Mouse (Mus musculus): Measurements from ENCODE around the gene Vsig4. TPM values are rescaled to one million over a fixed set of nuclear protein-coding genes. Genes with fewer than 3 reads are reported as not detected.
"Not testable (repeated sequence)": the region's sequence is repeated elsewhere in the genome, so short reads cannot be mapped to it uniquely, and the experiment has no call there.

The Vsig4 gene
- not detected for total RNA-seq (2018; cell fraction: chromatin; rRNA removed)
- under 1 TPM in 3 of 26 experiments, not detected in 23; 0.09 to 0.13 (median 0.12) TPM for total RNA-seq (2018; cell fraction: cytosol; rRNA removed)
- total RNA-seq (2018; cell fraction: nucleus; rRNA removed) = not detected
- polyA plus RNA-seq (2018) = 0.26 to 1.1 TPM (median 0.65 TPM) in 3 replicates

GRCm38 (mm10) chrX:96293338-96293737, at the start of gene Vsig4:
Gene Vsig4 (minus strand): TSS chrX:96293438.
- Histone ChIP-seq H3K36me3 (ENCODE audit: inconsistent target) (no peaks in the 10 kb centered on the region), H3K79me2 (ENCODE audit: inconsistent target) (no peaks in the 10 kb centered on the region), H3K4me3 (ENCODE audit: inconsistent target) (no peak within 1 kb of the TSS), H3K27ac (no peak within 1 kb of the TSS)
- WGBS (ENCODE audit: missing documents) = 100% methylated on average over 3 of the region's 3 CpGs

GRCm38 (mm10) chrX:96339108-96339507, 45.9 kb upstream of the Vsig4 start:
- Histone ChIP-seq H3K36me3 (ENCODE audit: inconsistent target) (no peaks in the 10 kb centered on the region), H3K27ac (no peak overlapping the region), H3K4me3 (ENCODE audit: inconsistent target) (no peak overlapping the region), H3K79me2 (ENCODE audit: inconsistent target) (no peaks in the 10 kb centered on the region)
- 75% methylated on average over 2 of the region's 2 CpGs for WGBS (ENCODE audit: missing documents)

DNA sequence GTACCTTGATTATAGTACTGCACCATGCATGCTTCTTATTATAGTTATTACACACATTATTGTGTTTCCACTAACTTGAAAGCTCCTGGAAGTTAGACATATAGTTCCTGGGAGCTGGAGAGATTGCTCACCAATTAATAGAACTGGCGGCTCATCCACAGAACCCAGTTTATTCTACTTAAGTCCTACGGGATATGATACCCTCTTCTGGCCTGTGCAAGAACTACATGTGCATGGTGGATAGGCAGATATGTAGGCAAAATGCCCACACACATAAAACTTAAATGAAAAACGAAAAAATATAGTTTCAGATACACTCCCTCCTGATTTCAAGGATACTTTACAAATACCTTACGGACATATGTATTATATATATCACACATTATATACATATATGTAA, 36.5 kb upstream of the Vsig4 start:
- 37% methylated on average over 4 of the region's 4 CpGs for WGBS (ENCODE audit: missing documents)

DNA sequence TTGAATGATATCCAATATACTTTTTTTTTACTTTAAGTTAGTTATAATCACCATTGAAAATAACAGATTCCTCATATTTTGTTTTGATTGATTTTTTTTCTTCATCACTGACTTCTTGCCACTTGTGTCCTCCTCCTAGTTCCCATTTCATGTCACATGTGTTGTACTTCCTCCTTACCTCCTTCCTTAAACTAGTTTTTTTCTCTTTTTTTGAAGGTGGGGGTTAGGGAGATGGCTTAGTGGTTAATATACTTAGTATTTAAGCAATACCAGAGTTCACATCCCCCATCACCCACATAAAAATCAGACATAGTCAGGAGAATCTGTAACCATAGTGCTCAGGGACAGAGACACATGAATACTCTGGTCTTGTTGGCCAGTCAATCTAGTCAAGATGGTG, 36.7 kb downstream of the Vsig4 start:
- Histone ChIP-seq H3K79me2 (ENCODE audit: inconsistent target) (no peaks in the 10 kb centered on the region), H3K36me3 (ENCODE audit: inconsistent target) (no peaks in the 10 kb centered on the region), H3K27ac (peak overlapping the region; percentile 86), H3K4me3 (ENCODE audit: inconsistent target) (no peak overlapping the region)

More for the DNA sequence above, 36.5 kb upstream of the Vsig4 start:
- no peak overlapping the region for H3K4me3 ChIP-seq (ENCODE audit: inconsistent target)
- no peaks in the 10 kb centered on the region for H3K36me3 ChIP-seq (ENCODE audit: inconsistent target)
- H3K27ac ChIP-seq = no peak overlapping the region
- no peaks in the 10 kb centered on the region for H3K79me2 ChIP-seq (ENCODE audit: inconsistent target)

GRCm38 (mm10) chrX:96239644-96240043, 53.6 kb downstream of the Vsig4 start:
- peaks cover 27% of the 10 kb centered on the region for H3K79me2 ChIP-seq (ENCODE audit: inconsistent target)
- WGBS (ENCODE audit: missing documents) = 23% methylated on average over 2 of the region's 2 CpGs
- peak overlapping the region; percentile 95 for H3K27ac ChIP-seq
- H3K36me3 ChIP-seq (ENCODE audit: inconsistent target) = no peaks in the 10 kb centered on the region
- peak overlapping the region; percentile 43 for H3K4me3 ChIP-seq (ENCODE audit: inconsistent target)

DNA sequence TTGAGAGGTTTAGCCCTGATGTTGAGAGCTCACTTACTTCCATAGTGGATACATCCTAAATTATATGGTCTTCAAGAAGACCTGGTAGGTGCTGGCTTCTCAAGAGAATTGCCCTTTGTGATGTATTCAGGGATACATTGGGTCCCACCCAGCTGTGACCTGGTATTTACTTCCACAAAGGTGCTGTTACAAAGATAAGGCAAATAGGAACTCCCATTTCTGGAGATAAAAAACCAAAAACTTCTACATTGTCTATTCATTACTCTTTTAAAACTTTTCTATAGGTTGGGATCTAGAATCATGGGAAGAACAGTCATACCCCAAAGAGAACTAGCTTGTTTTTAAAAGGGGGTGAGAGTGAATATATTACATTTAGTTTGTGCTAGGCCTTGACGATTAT, 54.2 kb downstream of the Vsig4 start:
- H3K36me3 ChIP-seq (ENCODE audit: inconsistent target) = no peaks in the 10 kb centered on the region
- WGBS (ENCODE audit: missing documents) = 50% methylated on average over 1 of the region's 1 CpGs
- no peak overlapping the region for H3K4me3 ChIP-seq (ENCODE audit: inconsistent target)
- H3K79me2 ChIP-seq (ENCODE audit: inconsistent target) = peaks cover 27% of the 10 kb centered on the region
- H3K27ac ChIP-seq = peak overlapping the region; percentile 95

DNA sequence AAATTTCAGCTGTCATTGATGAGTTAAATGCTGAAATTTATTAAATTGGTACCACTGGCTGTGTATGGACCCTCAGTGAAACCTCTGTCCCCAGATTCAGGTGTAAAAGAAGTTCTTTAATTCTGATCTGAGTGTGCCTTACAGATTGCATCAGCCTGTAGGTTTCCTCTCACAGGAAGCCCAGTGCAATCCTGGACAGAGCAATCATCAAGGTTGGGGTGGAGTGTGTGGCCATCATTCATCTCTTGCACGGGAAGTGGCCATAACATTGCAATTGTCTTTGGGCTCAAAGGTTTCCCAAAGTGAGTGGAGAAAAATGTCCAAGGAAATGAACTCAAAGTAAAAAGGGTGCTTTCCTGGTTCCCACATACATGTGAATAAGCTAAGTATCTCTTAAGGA, 57.5 kb downstream of the Vsig4 start:
- WGBS (ENCODE audit: missing documents) = 33% methylated on average over 1 of the region's 1 CpGs
- peaks cover 10% of the 10 kb centered on the region for H3K79me2 ChIP-seq (ENCODE audit: inconsistent target)
- H3K36me3 ChIP-seq (ENCODE audit: inconsistent target) = no peaks in the 10 kb centered on the region
- H3K27ac ChIP-seq = no peak overlapping the region
- no peak overlapping the region for H3K4me3 ChIP-seq (ENCODE audit: inconsistent target)

DNA sequence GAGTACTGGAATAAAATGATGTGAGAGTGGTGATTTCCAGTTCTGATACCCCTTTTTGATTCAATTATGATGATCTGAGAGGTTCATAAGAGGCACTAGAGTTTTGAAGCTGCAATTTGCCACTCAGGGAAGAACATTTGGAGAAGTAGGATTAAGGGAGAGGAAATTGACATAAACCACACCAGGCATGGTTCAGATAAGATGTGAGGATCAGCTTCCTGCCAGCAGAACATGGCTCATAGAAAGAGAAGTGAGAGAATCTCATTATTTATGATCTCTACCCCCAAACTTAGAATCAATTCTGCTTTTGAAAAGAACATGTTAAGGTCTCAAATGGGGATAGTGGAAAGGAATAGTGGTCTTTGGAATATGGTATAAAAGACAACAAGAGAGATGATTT, 66.2 kb downstream of the Vsig4 start:
- H3K4me3 ChIP-seq (ENCODE audit: inconsistent target) = no peak overlapping the region
- no peaks in the 10 kb centered on the region for H3K79me2 ChIP-seq (ENCODE audit: inconsistent target)
- no peaks in the 10 kb centered on the region for H3K36me3 ChIP-seq (ENCODE audit: inconsistent target)
- peak overlapping the region; percentile 94 for H3K27ac ChIP-seq

DNA sequence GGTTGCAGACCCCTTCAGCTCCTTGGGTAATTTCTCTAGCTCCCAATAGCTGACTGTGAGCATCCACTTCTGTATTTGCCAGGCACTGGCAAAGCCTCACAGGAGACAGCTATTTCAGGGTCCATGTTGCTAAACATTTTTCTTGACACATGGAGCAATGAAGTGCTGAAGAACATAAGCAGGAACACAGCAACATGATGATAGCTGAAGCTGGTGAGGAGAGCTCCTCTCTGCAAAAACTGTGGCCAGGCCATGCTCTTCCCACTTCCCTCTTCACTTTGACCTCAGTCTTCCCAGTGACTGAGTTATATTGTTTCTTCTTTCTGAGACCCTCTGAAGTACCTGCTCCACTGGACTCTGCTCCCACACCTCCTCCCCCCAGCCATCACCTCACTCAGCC, 67.8 kb downstream of the Vsig4 start:
- Histone ChIP-seq H3K79me2 (ENCODE audit: inconsistent target) (no peaks in the 10 kb centered on the region), H3K4me3 (ENCODE audit: inconsistent target) (no peak overlapping the region), H3K36me3 (ENCODE audit: inconsistent target) (no peaks in the 10 kb centered on the region), H3K27ac (peak overlapping the region; percentile 94)

GRCm38 (mm10) chrX:96224210-96224609, 69.0 kb downstream of the Vsig4 start:
- H3K79me2 ChIP-seq (ENCODE audit: inconsistent target) = no peaks in the 10 kb centered on the region
- H3K36me3 ChIP-seq (ENCODE audit: inconsistent target) = no peaks in the 10 kb centered on the region
- WGBS (ENCODE audit: missing documents) = 39% methylated on average over 6 of the region's 6 CpGs
- no peak overlapping the region for H3K4me3 ChIP-seq (ENCODE audit: inconsistent target)
- peak overlapping the region; percentile 94; the same call in 1 of the 2 replicates for H3K27ac ChIP-seq

GRCm38 (mm10) chrX:96218088-96218487, 75.2 kb downstream of the Vsig4 start:
- 33% methylated on average over 1 of the region's 1 CpGs for WGBS (ENCODE audit: missing documents)
- no peak overlapping the region for H3K4me3 ChIP-seq (ENCODE audit: inconsistent target)
- no peak overlapping the region for H3K27ac ChIP-seq
- H3K79me2 ChIP-seq (ENCODE audit: inconsistent target) = no peaks in the 10 kb centered on the region
- H3K36me3 ChIP-seq (ENCODE audit: inconsistent target) = no peaks in the 10 kb centered on the region

DNA sequence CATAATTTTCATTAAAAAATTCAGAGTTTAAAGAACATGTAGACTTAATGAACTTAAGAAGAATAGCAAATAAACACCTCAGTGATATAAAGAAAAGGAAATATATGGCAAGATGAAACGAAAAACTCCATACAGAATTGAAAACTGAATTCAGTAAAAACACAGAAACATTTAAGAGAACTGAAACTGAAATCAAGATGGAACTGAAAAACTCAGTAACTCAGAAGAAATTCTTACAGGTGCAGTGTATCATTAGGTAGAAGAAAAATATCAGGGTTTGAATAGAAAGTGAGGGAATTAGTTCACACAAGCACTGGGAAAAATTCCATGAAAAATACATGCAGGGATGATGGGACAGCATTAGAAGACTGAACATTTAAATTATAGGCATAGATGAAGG, 86.4 kb downstream of the Vsig4 start:
- H3K27ac ChIP-seq = no peak overlapping the region
- WGBS (ENCODE audit: missing documents) = 11% methylated on average over 1 of the region's 1 CpGs
- no peaks in the 10 kb centered on the region for H3K79me2 ChIP-seq (ENCODE audit: inconsistent target)
- H3K4me3 ChIP-seq (ENCODE audit: inconsistent target) = no peak overlapping the region
- H3K36me3 ChIP-seq (ENCODE audit: inconsistent target) = no peaks in the 10 kb centered on the region

DNA sequence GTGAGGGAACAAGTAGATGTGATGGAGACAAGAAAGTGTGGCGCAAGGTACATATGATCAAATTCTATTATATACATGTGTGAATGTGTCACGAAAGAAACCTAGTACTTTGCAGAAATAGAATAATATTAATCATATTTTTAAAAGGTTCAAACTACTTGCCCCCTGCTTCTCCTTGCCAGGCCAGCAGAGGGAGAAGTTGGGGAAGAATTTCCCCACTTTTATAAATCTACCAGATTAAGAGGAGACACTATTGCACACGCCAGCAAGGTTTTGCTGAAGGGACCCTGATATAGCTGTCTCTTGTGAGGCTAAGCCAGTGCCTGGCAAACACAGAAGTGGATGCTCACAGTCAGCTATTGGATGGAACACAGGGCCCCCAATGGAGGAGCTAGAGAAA, 88.1 kb downstream of the Vsig4 start:
- H3K36me3 ChIP-seq (ENCODE audit: inconsistent target); H3K27ac ChIP-seq: not testable (repeated sequence)
- no CpG with 5 or more reads among the region's 3 CpGs for WGBS (ENCODE audit: missing documents)

More for the DNA sequence above, 88.1 kb downstream of the Vsig4 start:
- not testable (repeated sequence) for H3K4me3 ChIP-seq (ENCODE audit: inconsistent target); H3K79me2 ChIP-seq (ENCODE audit: inconsistent target)
